Mouse (Mus musculus) embryonic facial prominence, embryonic 12.5 days (tissue): ENCODE data around the gene Tsfm. TPM values are rescaled to one million over a fixed set of nuclear protein-coding genes. Genes with fewer than 3 reads are reported as not detected.

Experiments
- ATAC-seq: fragments of 200-750 bp; cut with Nextera tagmentation; 2 replicates; pipeline ENCODE4 v1.8.0; 2017; ENCODE audit not compliant: insufficient number of reproducible peaks, insufficient read depth, low FRiP score, low TSS enrichment
- H3K27ac ChIP-seq: fragments of 300-500 bp; sonication (generic); 2 replicates; pipeline ENCODE4 v1.5.1; 2016; ENCODE audit warnings: mild to moderate bottlenecking
- H3K27me3 ChIP-seq: fragments of 300-500 bp; sonication (generic); 2 replicates; pipeline ENCODE4 v1.6.1; 2016; ENCODE audit warnings: mild to moderate bottlenecking, moderate library complexity
- H3K36me3 ChIP-seq: fragments of 300-500 bp; sonication (generic); 2 replicates; pipeline ENCODE4 v1.6.1; 2016; ENCODE audit warnings: mild to moderate bottlenecking
- H3K4me1 ChIP-seq: fragments of 300-500 bp; sonication (generic); 2 replicates; pipeline ENCODE4 v1.6.1; 2016
- H3K4me2 ChIP-seq: fragments of 300-500 bp; sonication (generic); replicated peaks from 2 replicates; pipeline ENCODE4 v1.6.1; 2016; ENCODE audit warnings: mild to moderate bottlenecking, moderate library complexity
- H3K4me3 ChIP-seq: fragments of 300-500 bp; sonication (generic); 2 replicates; pipeline ENCODE4 v1.5.1; 2016; ENCODE audit warnings: mild to moderate bottlenecking
- H3K9ac ChIP-seq: fragments of 300-500 bp; sonication (generic); 2 replicates; pipeline ENCODE4 v1.6.1; 2016; ENCODE audit warnings: mild to moderate bottlenecking, moderate library complexity
- H3K9me3 ChIP-seq: fragments of 300-500 bp; sonication (generic); 2 replicates; pipeline ENCODE4 v1.6.1; 2016; ENCODE audit warnings: mild to moderate bottlenecking, moderate library complexity
- WGBS: fragments of 180-500 bp; shearing (Covaris S2); methylation state at CpG from one replicate; pipeline ENCODE4 v1.1.7; 2016; 5-methylcytosine and 5-hydroxymethylcytosine counted together
- polyA plus RNA-seq: library from polyadenylated mRNA; unstranded; fragments of >200 nt; fragmentation: Nextera tagmentation; extraction: Ambion mirVana; gene quantifications from 2 replicates; pipeline ENCODE4 v1.2.1, GENCODE M21; 2016

Tsfm gene
- polyA plus RNA-seq, 1 experiment from 2014 or later: 84.1 TPM

DNA sequence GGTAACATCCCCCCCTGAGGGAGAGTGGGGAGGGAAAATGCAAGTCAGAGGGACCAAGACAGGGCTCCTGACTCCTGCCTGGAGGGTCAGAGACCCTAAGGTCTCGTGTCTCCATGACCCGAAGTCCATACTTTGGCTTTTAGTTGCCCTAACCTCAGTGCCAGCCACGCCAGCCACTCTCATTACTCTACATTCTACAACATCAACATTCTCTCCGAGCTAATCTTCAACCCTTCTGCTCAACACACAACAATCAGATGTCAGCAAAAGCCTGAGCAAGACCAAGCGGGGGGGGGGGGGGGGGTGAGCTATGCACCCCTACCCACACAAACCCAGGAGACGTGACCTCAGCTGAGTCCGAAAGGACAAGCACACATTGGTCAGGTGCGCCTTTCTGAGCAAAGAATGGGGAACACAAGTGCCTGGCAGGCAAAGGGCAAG is 2.7 kb upstream of the Tsfm start:
- H3K36me3 ChIP-seq: peaks cover 10% of the 10 kb centered on the region
- 80% methylated on average over 8 of the region's 8 CpGs for WGBS
- no peak overlapping the region for H3K9ac ChIP-seq
- H3K27me3 ChIP-seq: no peaks in the 10 kb centered on the region
- no peak for ATAC-seq
- no peaks in the 10 kb centered on the region for H3K9me3 ChIP-seq
- H3K4me1 ChIP-seq: 0 out of 2 replicates have a peak, but pooled peaks cover 10% of the 10 kb centered on the region
- no peak overlapping the region for H3K27ac ChIP-seq
- no peak overlapping the region for H3K4me2 ChIP-seq
- H3K4me3 ChIP-seq: no peak overlapping the region

DNA sequence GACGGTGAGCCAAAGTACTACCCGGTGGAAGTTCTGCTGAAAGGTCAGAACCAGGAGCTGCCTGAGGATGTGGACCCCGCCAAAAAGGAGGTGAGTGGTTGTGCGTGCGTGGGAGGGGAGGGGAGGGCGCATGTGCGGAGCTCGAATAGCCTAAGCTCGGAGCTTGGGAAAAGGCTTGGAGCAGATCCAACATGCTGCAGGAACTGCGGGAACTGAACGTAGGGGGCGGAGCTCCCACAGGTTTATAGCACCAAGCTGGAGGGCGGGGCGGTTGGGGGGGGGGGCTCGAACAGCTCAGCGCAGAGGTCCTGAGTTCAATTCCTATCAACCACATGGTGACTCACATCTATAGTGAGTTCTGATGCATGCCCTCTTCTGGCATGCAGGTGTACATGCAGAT is 12.2 kb downstream of the Tsfm start:
- no peak for ATAC-seq
- WGBS: 79% methylated on average over 16 of the region's 16 CpGs
- Histone ChIP-seq H3K27ac (no peak overlapping the region), H3K4me1 (no peaks in the 10 kb centered on the region; the same call in 1 of the 2 replicates), H3K36me3 (peaks cover 14% of the 10 kb centered on the region), H3K27me3 (no peaks in the 10 kb centered on the region), H3K4me2 (no peak overlapping the region), H3K9ac (no peak overlapping the region), H3K4me3 (no peak overlapping the region), H3K9me3 (no peaks in the 10 kb centered on the region)

DNA sequence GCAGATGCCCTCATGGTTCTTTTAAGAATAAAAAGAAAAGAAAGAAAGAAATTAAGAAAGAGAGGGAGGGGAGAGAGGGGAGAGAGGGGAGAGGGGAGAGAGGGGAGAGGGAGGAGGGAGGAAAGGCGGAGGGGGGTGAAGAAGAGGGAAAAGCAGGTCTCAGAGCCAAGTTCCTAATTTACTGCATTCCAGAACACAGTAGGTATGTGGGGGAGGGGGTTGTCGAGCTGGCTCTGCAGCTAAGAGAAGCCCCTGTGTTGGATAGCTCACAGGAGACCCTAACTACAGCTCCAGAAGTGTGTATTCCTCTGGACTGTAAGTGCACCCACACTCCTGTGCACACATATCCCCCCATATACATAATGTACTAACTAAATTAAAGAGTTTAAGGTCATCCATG is 13.6 kb downstream of the Tsfm start:
- Histone ChIP-seq H3K4me1 (no peaks in the 10 kb centered on the region; the same call in 1 of the 2 replicates), H3K4me2 (no peak overlapping the region), H3K4me3 (no peak overlapping the region), H3K9ac (no peak overlapping the region), H3K36me3 (peaks cover 4% of the 10 kb centered on the region; the same call in 1 of the 2 replicates), H3K27me3 (no peaks in the 10 kb centered on the region), H3K9me3 (no peaks in the 10 kb centered on the region), H3K27ac (no peak overlapping the region)
- 7% methylated on average over 2 of the region's 2 CpGs for WGBS
- ATAC-seq: no peak; the same call in 1 of the 2 replicates

GRCm38 (mm10) chr10:127016488-127016887 is 14.2 kb downstream of the Tsfm start:
- ATAC-seq: no peak
- H3K4me2 ChIP-seq: no peak overlapping the region
- H3K27me3 ChIP-seq: no peaks in the 10 kb centered on the region
- WGBS: 56% methylated on average over 5 of the region's 5 CpGs
- no peaks in the 10 kb centered on the region for H3K9me3 ChIP-seq
- no peak overlapping the region for H3K9ac ChIP-seq
- H3K36me3 ChIP-seq: no peaks in the 10 kb centered on the region
- H3K4me3 ChIP-seq: no peak overlapping the region
- H3K27ac ChIP-seq: no peak overlapping the region
- H3K4me1 ChIP-seq: no peaks in the 10 kb centered on the region; the same call in 1 of the 2 replicates

- H3K9ac ChIP-seq: no peak overlapping the region
- H3K9me3 ChIP-seq: no peaks in the 10 kb centered on the region
- H3K27me3 ChIP-seq: no peaks in the 10 kb centered on the region
- no peak overlapping the region for H3K4me3 ChIP-seq
- WGBS: 85% methylated on average over 7 of the region's 7 CpGs
- no peak overlapping the region for H3K27ac ChIP-seq
- H3K36me3 ChIP-seq: peaks cover 12% of the 10 kb centered on the region
- no peak for ATAC-seq
- no peaks in the 10 kb centered on the region; the same call in 1 of the 2 replicates for H3K4me1 ChIP-seq
- no peak overlapping the region for H3K4me2 ChIP-seq
These were observed 26.8 kb downstream of the Tsfm start for GRCm38 (mm10) chr10:127003806-127004205.

GRCm38 (mm10) chr10:127003334-127003733 is 27.3 kb downstream of the Tsfm start:
- Histone ChIP-seq H3K27ac (no peak overlapping the region), H3K4me3 (no peak overlapping the region), H3K4me2 (no peak overlapping the region), H3K9me3 (no peaks in the 10 kb centered on the region), H3K27me3 (no peaks in the 10 kb centered on the region), H3K4me1 (no peaks in the 10 kb centered on the region; the same call in 1 of the 2 replicates), H3K9ac (no peak overlapping the region), H3K36me3 (peaks cover 17% of the 10 kb centered on the region)
- 86% methylated on average over 8 of the region's 8 CpGs for WGBS
- ATAC-seq: no peak

DNA sequence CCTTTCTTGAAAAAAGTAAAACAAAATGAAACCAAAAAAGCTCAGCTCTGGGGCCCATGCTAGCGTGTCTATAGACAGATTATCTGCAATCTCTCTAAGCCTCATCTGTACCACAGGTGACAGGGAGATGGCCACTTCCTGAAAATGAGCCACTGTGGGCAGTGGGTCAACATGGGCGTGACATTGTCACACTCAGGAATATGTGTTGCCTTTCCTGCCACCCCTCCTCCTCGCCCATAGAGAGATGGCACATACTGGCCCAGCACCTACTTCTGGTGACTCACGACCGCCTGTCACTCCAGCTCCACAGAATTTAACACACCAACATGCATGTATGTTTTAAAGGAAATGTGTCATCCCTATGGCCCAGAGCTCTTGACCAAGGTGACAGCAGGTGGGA is 27.9 kb downstream of the Tsfm start:
- ATAC-seq: no peak
- H3K36me3 ChIP-seq: peaks cover 23% of the 10 kb centered on the region
- 91% methylated on average over 5 of the region's 5 CpGs for WGBS
- H3K4me3 ChIP-seq: no peak overlapping the region
- H3K27ac ChIP-seq: no peak overlapping the region
- H3K9me3 ChIP-seq: no peaks in the 10 kb centered on the region
- H3K9ac ChIP-seq: no peak overlapping the region
- H3K4me1 ChIP-seq: no peaks in the 10 kb centered on the region; the same call in 1 of the 2 replicates
- H3K27me3 ChIP-seq: no peaks in the 10 kb centered on the region
- no peak overlapping the region for H3K4me2 ChIP-seq

- 81% methylated on average over 1 of the region's 1 CpGs for WGBS
These were observed 28.6 kb downstream of the Tsfm start for GRCm38 (mm10) chr10:127002056-127002455.

GRCm38 (mm10) chr10:127001297-127001696 is 29.3 kb downstream of the Tsfm start:
- no peak overlapping the region for H3K27ac ChIP-seq
- no peak overlapping the region for H3K4me3 ChIP-seq
- no peak overlapping the region for H3K9ac ChIP-seq
- H3K27me3 ChIP-seq: no peaks in the 10 kb centered on the region
- H3K4me1 ChIP-seq: no peaks in the 10 kb centered on the region; the same call in 1 of the 2 replicates
- peaks cover 30% of the 10 kb centered on the region for H3K36me3 ChIP-seq
- 83% methylated on average over 9 of the region's 9 CpGs for WGBS
- no peak for ATAC-seq
- H3K4me2 ChIP-seq: no peak overlapping the region
- H3K9me3 ChIP-seq: no peaks in the 10 kb centered on the region

More at GRCm38 (mm10) chr10:127002056-127002455, 28.6 kb downstream of the Tsfm start:
- Histone ChIP-seq H3K27ac (no peak overlapping the region), H3K9ac (no peak overlapping the region), H3K36me3 (peaks cover 30% of the 10 kb centered on the region), H3K4me3 (no peak overlapping the region), H3K27me3 (no peaks in the 10 kb centered on the region), H3K9me3 (no peaks in the 10 kb centered on the region), H3K4me1 (no peaks in the 10 kb centered on the region; the same call in 1 of the 2 replicates), H3K4me2 (no peak overlapping the region)
- ATAC-seq: no peak

DNA sequence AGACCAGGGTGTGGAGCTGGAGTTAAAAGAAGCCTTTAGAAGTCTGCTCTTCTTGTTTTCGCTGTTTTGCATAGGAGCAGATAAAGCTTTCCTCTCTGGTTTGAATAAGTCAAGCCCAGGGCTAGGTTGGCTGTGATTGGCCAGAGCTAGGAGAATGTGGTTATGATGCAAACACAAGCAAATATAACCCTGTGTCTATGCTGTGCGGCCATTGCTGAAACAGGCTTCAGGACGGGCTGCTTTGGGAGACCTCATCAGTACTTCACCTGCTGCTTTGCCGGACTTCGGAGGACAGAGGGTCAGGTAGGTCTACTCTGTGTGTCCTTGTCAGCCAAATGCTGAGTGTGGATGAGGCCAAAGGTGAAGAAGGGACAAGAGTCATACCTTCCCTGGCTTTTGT is 30.1 kb downstream of the Tsfm start, which contains the start of gene Avil:
TSS of gene Avil (plus strand) at position 181 of the 400 bp plus-strand sequence.
- H3K4me3 ChIP-seq: no peak within 1 kb of the TSS
- no peaks in the 10 kb centered on the region; the same call in 1 of the 2 replicates for H3K4me1 ChIP-seq
- H3K9ac ChIP-seq: no peak within 1 kb of the TSS
- no peaks in the 10 kb centered on the region for H3K27me3 ChIP-seq
- H3K27ac ChIP-seq: 0 out of 2 replicates have a peak within 1 kb of the TSS, but pooled peaks have one; percentile 51
- WGBS: 83% methylated on average over 5 of the region's 5 CpGs
- ATAC-seq: no peak
- peaks cover 37% of the 10 kb centered on the region for H3K36me3 ChIP-seq
- H3K9me3 ChIP-seq: no peaks in the 10 kb centered on the region
- H3K4me2 ChIP-seq: no peak within 1 kb of the TSS

DNA sequence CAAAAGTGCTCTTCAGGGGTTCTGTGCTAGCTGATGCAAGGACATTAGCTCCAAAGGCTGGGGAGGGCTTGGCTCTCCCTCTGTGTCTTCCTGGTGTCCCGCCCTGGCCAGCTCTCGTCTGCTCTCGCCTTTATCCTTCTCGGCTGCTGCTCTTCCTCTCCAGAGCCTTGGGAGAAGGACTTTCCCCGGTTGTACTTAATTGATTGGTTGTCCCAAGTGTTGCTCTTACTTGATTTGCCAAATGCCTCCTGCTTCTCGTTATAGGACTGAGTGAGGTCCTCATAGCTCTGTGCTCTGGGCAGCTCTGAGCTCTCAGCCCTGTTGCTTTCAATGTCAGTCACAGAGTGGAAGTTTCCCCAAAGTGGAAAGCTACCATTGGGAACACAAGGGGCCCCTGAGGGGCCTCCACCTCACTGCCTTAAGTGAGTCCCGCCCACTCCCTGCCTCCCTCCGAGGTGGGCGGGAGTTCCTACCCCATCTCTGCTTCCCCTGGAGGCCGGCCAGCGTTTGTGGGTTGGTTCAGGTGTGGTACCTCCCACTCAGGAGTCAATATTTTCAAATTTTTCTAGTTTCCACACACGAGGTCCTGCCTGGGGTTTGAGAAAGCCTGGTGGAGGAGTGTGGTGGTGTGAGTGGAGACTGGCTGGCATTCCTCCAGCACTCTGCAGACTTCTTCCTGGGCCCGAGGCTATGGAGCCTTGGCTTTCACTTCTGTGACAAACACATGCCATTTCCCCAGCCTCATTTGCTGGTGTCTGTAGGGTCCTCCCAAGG is 33.1 kb downstream of the Tsfm start:
- H3K27me3 ChIP-seq: no peaks in the 10 kb centered on the region
- no peak overlapping the region for H3K4me2 ChIP-seq
- no peak overlapping the region for H3K27ac ChIP-seq
- H3K9me3 ChIP-seq: no peaks in the 10 kb centered on the region
- WGBS: 71% methylated on average over 13 of the region's 13 CpGs
- H3K36me3 ChIP-seq: peaks cover 67% of the 10 kb centered on the region
- no peak overlapping the region for H3K9ac ChIP-seq
- no peak for ATAC-seq
- H3K4me3 ChIP-seq: no peak overlapping the region
- H3K4me1 ChIP-seq: no peaks in the 10 kb centered on the region; the same call in 1 of the 2 replicates

- no peaks in the 10 kb centered on the region for H3K27me3 ChIP-seq
- no peak for ATAC-seq
- no peak overlapping the region for H3K4me2 ChIP-seq
- no peaks in the 10 kb centered on the region for H3K9me3 ChIP-seq
- no peak overlapping the region for H3K9ac ChIP-seq
- peaks cover 68% of the 10 kb centered on the region for H3K36me3 ChIP-seq
- H3K27ac ChIP-seq: no peak overlapping the region
- no peak overlapping the region for H3K4me3 ChIP-seq
- 91% methylated on average over 3 of the region's 3 CpGs for WGBS
- H3K4me1 ChIP-seq: peaks cover 5% of the 10 kb centered on the region; the same call in 1 of the 2 replicates
These were observed 37.0 kb downstream of the Tsfm start for GRCm38 (mm10) chr10:126993621-126994020.
